Mouse (Mus musculus) embryonic facial prominence, embryonic 13.5 days (tissue): ENCODE data around the gene Shpk. TPM values are rescaled to one million over a fixed set of nuclear protein-coding genes. Genes with fewer than 3 reads are reported as not detected.

Experiments used
- ATAC-seq: fragments of 200-750 bp; cut with Nextera tagmentation; 2 replicates; pipeline ENCODE4 v1.8.0; 2017; ENCODE audit warnings: low read depth; ENCODE audit not compliant: insufficient number of reproducible peaks, insufficient read depth, low FRiP score, low TSS enrichment
- H3K27ac ChIP-seq: fragments of 300-500 bp; sonication (generic); 2 replicates; pipeline ENCODE4 v1.5.1; 2015; ENCODE audit warnings: moderate library complexity, mild to moderate bottlenecking, inconsistent platforms
- H3K27me3 ChIP-seq: fragments of 300-500 bp; sonication (generic); 2 replicates; pipeline ENCODE4 v1.6.1; 2015; ENCODE audit warnings: mild to moderate bottlenecking, inconsistent platforms
- H3K36me3 ChIP-seq: fragments of 300-500 bp; sonication (generic); 2 replicates; pipeline ENCODE4 v1.6.1; 2015; ENCODE audit warnings: mild to moderate bottlenecking, inconsistent platforms
- H3K4me1 ChIP-seq: fragments of 300-500 bp; sonication (generic); 2 replicates; pipeline ENCODE4 v1.6.1; 2015; ENCODE audit warnings: inconsistent platforms
- H3K4me2 ChIP-seq: fragments of 300-500 bp; sonication (generic); 2 replicates; pipeline ENCODE4 v1.6.1; 2015; ENCODE audit warnings: moderate library complexity, mild to moderate bottlenecking, inconsistent platforms
- H3K4me3 ChIP-seq: fragments of 300-500 bp; sonication (generic); 2 replicates; pipeline ENCODE4 v1.5.1; 2015; ENCODE audit warnings: mild to moderate bottlenecking, inconsistent platforms
- H3K9ac ChIP-seq: fragments of 300-500 bp; sonication (generic); 2 replicates; pipeline ENCODE4 v1.6.1; 2015; ENCODE audit warnings: mild to moderate bottlenecking, inconsistent platforms
- H3K9me3 ChIP-seq: fragments of 300-500 bp; sonication (generic); 2 replicates; pipeline ENCODE4 v1.6.1; 2016; ENCODE audit warnings: inconsistent platforms
- WGBS: fragments of 180-500 bp; shearing (Covaris S2); methylation state at CpG from one replicate; pipeline ENCODE4 v1.1.7; 2015; ENCODE audit warnings: mixed read lengths; 5-methylcytosine and 5-hydroxymethylcytosine counted together
- polyA plus RNA-seq: library from polyadenylated mRNA; unstranded; fragments of >200 nt; fragmentation: Nextera tagmentation; extraction: Ambion mirVana; gene quantifications from 2 replicates; pipeline ENCODE4 v1.2.1, GENCODE M21; 2015

Shpk gene
- polyA plus RNA-seq, 1 experiment from 2014 or later: 1.6 TPM

DNA sequence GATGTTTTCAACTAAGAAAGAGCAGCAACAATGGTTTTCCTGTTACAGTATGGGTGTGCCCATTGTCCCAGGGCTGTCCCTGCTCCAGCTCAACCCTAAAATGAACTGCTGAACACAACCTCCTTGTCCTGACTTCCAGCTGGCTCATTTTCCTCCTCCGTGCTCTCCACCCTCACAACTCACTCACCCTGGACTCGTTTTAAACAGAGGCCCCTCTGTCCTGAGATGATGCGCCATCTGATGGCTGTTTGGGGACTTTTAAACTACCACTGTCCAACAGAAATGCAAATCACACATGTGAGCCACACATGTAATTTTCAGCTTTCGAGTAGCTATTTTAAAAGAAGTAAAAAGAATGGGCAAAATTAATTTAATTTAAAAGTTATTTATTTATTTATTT lies 2.3 kb downstream of the Shpk start:
- ATAC-seq: no peak

DNA sequence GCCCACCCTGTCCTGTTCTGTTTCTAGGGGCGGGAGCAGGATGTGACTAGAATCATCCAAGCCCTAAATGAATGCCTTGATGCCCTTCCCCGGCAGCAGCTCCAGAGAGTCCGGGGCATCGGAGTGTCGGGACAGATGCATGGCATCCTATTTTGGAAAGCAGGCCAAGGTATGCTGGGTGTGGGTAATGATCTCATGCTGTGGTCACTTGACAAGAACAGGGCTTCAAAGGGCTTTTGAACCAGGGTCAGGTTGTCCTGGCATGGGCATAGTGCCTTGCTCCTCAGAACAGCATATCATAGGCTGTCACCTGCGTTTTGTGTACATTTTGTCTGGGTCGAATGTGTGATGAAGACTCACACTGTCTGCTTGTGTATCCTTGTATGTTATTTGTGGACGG lies 4.6 kb downstream of the Shpk start:
- Histone ChIP-seq H3K4me1 (peaks cover 7% of the 10 kb centered on the region; the same call in 1 of the 2 replicates), H3K27me3 (no peaks in the 10 kb centered on the region), H3K9ac (no peak overlapping the region), H3K27ac (no peak overlapping the region), H3K9me3 (no peaks in the 10 kb centered on the region), H3K4me3 (no peak overlapping the region), H3K36me3 (no peaks in the 10 kb centered on the region), H3K4me2 (no peak overlapping the region)
- no peak for ATAC-seq
- 85% methylated on average over 8 of the region's 8 CpGs for WGBS

More for the DNA sequence above, 2.3 kb downstream of the Shpk start:
- Histone ChIP-seq H3K27me3 (no peaks in the 10 kb centered on the region), H3K4me2 (no peak overlapping the region), H3K36me3 (no peaks in the 10 kb centered on the region), H3K9ac (no peak overlapping the region), H3K4me3 (no peak overlapping the region), H3K27ac (no peak overlapping the region), H3K9me3 (no peaks in the 10 kb centered on the region), H3K4me1 (peaks cover 20% of the 10 kb centered on the region)
- WGBS: 23% methylated on average over 4 of the region's 4 CpGs

DNA sequence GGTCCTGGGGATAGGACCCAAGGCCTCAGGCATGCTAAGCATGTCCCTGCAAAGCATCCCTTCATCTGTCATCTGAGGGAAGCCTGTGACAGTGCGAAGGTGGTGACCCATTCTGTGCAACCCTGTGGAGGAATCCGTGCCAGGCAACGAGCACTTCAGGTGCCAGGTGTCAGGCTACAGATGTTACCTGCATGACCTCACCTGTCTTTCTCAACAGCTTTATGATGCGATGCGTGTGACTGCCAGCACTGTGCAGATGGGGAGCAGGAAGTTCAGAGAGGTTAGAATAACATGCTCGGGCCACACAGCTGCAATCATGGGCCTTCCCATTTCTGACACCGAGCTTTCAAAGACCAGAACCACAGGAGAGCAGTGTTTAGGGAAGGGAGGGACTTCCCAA lies 5.9 kb downstream of the Shpk start:
- Histone ChIP-seq H3K4me2 (no peak overlapping the region), H3K9me3 (no peaks in the 10 kb centered on the region), H3K4me3 (no peak overlapping the region), H3K27ac (no peak overlapping the region), H3K36me3 (no peaks in the 10 kb centered on the region), H3K4me1 (no peaks in the 10 kb centered on the region), H3K9ac (no peak overlapping the region), H3K27me3 (no peaks in the 10 kb centered on the region)
- 65% methylated on average over 7 of the region's 7 CpGs for WGBS
- no peak for ATAC-seq

DNA sequence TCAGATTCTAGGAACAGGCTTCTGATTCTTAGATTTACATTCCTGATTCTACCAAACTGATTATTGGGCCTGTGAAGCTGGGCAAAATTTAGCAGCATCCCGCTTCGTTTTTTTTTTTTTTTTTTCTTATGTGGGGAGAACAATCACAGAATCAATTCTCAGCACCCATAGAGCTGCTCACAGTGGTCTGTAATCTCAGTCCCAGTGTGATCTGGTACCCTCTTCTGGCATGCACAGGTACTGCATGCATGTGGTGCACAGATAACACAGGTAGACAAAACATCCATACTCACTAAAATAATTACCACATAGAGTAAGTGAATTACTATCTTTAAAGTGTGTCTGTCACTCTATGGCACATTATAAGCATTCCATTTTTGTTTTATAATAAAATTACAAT lies 8.4 kb downstream of the Shpk start:
- H3K4me2 ChIP-seq: no peak overlapping the region
- H3K9me3 ChIP-seq: no peaks in the 10 kb centered on the region
- H3K36me3 ChIP-seq: no peaks in the 10 kb centered on the region
- no peak for ATAC-seq
- no peak overlapping the region for H3K9ac ChIP-seq
- no peak overlapping the region for H3K27ac ChIP-seq
- 78% methylated on average over 2 of the region's 2 CpGs for WGBS
- H3K4me1 ChIP-seq: no peaks in the 10 kb centered on the region
- no peaks in the 10 kb centered on the region for H3K27me3 ChIP-seq
- no peak overlapping the region for H3K4me3 ChIP-seq

DNA sequence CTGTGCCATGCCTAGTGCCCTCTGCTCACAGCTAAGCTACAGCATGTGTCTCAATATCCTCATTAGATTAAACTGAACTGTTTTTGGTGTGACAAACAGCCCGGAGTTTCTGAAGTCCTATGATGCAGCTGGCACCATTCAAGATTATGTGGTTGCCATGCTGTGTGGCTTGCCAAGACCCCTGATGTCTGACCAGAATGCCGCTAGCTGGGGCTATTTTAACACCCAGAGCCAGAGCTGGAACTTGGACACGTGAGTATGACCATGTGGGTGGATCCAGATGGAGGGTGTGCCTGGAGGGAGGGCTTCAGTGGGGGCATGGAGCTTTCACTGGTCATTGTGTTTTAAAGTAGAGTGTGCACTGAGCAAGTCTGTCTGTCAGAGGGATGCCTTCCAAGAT lies 14.7 kb downstream of the Shpk start:
- no peak overlapping the region for H3K4me2 ChIP-seq
- no peak overlapping the region for H3K27ac ChIP-seq
- no peaks in the 10 kb centered on the region for H3K9me3 ChIP-seq
- no peak for ATAC-seq
- no peak overlapping the region for H3K4me3 ChIP-seq
- H3K4me1 ChIP-seq: no peaks in the 10 kb centered on the region
- no peak overlapping the region for H3K9ac ChIP-seq
- WGBS: 75% methylated on average over 3 of the region's 3 CpGs
- H3K27me3 ChIP-seq: no peaks in the 10 kb centered on the region
- no peaks in the 10 kb centered on the region for H3K36me3 ChIP-seq

DNA sequence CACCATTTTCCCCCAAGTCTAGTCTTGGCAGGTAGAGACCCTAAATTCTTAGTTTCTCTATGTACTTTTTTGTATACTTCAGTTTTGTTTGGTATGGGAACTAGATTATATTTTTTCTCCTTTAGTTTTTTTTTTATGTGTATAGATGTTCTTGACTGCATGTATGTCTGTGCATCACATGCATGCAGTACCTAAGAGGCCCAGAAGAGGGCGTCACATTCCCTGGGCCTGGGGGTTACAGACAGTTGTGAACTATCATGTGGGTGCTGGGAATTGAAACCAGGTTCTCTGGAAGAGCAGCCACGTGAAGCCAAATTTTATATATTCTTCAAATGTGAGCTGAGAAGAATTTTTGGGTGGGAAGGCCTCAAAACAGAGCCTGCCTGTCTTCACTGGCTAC lies 20.4 kb downstream of the Shpk start:
- no peak overlapping the region for H3K4me2 ChIP-seq
- no peak overlapping the region for H3K4me3 ChIP-seq
- H3K9me3 ChIP-seq: no peaks in the 10 kb centered on the region
- no peaks in the 10 kb centered on the region for H3K4me1 ChIP-seq
- no peaks in the 10 kb centered on the region for H3K36me3 ChIP-seq
- H3K9ac ChIP-seq: no peak overlapping the region
- ATAC-seq: no peak
- 51% methylated on average over 2 of the region's 2 CpGs for WGBS
- no peaks in the 10 kb centered on the region for H3K27me3 ChIP-seq
- no peak overlapping the region for H3K27ac ChIP-seq

- no peaks in the 10 kb centered on the region for H3K9me3 ChIP-seq
- 84% methylated on average over 1 of the region's 1 CpGs for WGBS
- H3K4me1 ChIP-seq: no peaks in the 10 kb centered on the region
- H3K27ac ChIP-seq: no peak overlapping the region
- H3K4me3 ChIP-seq: no peak overlapping the region
- H3K9ac ChIP-seq: no peak overlapping the region
- H3K36me3 ChIP-seq: no peaks in the 10 kb centered on the region
- H3K4me2 ChIP-seq: no peak overlapping the region
- no peaks in the 10 kb centered on the region for H3K27me3 ChIP-seq
- ATAC-seq: no peak
Measured at GRCm38 (mm10) chr11:73220651-73221050, 21.4 kb downstream of the Shpk start.

- Histone ChIP-seq H3K27me3 (no peaks in the 10 kb centered on the region), H3K27ac (no peak overlapping the region), H3K4me2 (no peak overlapping the region), H3K36me3 (no peaks in the 10 kb centered on the region), H3K4me3 (no peak overlapping the region), H3K4me1 (no peaks in the 10 kb centered on the region), H3K9me3 (no peaks in the 10 kb centered on the region), H3K9ac (no peak overlapping the region)
- ATAC-seq: no peak
- 30% methylated on average over 5 of the region's 5 CpGs for WGBS
Measured at GRCm38 (mm10) chr11:73222846-73223245, 23.6 kb downstream of the Shpk start.

DNA sequence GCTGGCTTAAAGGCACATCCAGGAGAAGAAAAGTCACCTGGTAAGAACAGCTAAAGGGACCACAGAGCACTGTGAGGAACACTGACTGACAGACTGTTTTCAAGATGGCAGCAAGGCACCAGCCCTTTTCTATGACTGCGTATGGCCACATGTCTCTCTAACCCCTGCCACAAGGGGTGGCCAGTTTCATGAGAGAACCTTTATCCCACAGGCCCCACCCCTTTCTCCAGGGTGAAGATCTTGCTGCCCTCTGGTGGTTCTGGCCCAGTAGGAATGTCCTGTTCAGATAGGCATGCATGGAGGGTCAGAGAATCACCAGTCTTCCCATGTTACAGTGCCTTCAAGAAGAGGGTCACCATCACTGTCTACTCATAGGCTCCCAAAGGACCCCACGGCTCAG lies 24.7 kb downstream of the Shpk start:
- Histone ChIP-seq H3K27ac (no peak overlapping the region), H3K4me3 (no peak overlapping the region), H3K9me3 (0 out of 2 replicates have a peak, but pooled peaks cover under 1% of the 10 kb centered on the region), H3K4me1 (no peaks in the 10 kb centered on the region), H3K36me3 (no peaks in the 10 kb centered on the region), H3K27me3 (no peaks in the 10 kb centered on the region), H3K4me2 (no peak overlapping the region), H3K9ac (no peak overlapping the region)
- no peak for ATAC-seq
- WGBS: 71% methylated on average over 2 of the region's 2 CpGs

- Histone ChIP-seq H3K9me3 (0 out of 2 replicates have a peak, but pooled peaks cover 7% of the 10 kb centered on the region), H3K27ac (no peak overlapping the region), H3K4me2 (no peak overlapping the region), H3K4me3 (no peak overlapping the region), H3K27me3 (no peaks in the 10 kb centered on the region), H3K9ac (no peak overlapping the region), H3K36me3 (no peaks in the 10 kb centered on the region), H3K4me1 (no peaks in the 10 kb centered on the region)
- ATAC-seq: no peak
- 87% methylated on average over 6 of the region's 6 CpGs for WGBS
Measured at GRCm38 (mm10) chr11:73225856-73226255, 26.6 kb downstream of the Shpk start.

DNA sequence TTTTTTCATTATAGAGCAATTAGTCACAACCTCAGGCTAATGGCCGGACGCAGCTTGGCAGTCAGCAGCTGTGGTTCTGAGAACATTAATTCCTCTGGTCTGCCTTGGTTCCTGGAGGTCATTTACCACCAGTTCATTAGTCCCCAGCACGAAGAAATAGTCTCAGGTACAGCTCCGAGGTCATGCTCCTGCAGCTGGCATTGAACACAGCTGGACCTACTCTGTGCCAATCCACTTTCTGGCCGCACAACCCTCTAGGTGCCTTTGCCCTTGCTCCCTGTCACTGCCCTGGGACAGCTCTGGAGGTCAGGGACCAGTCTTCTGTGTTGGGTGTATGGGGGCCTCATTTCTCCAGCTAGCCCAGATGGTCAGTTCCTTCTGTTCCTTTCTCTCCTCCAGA lies 29.6 kb downstream of the Shpk start:
- Histone ChIP-seq H3K9me3 (0 out of 2 replicates have a peak, but pooled peaks cover 7% of the 10 kb centered on the region), H3K27ac (no peak overlapping the region), H3K27me3 (no peaks in the 10 kb centered on the region), H3K9ac (no peak overlapping the region), H3K4me3 (no peak overlapping the region), H3K4me2 (no peak overlapping the region), H3K36me3 (no peaks in the 10 kb centered on the region), H3K4me1 (no peaks in the 10 kb centered on the region)
- WGBS: 78% methylated on average over 5 of the region's 5 CpGs
- ATAC-seq: no peak

DNA sequence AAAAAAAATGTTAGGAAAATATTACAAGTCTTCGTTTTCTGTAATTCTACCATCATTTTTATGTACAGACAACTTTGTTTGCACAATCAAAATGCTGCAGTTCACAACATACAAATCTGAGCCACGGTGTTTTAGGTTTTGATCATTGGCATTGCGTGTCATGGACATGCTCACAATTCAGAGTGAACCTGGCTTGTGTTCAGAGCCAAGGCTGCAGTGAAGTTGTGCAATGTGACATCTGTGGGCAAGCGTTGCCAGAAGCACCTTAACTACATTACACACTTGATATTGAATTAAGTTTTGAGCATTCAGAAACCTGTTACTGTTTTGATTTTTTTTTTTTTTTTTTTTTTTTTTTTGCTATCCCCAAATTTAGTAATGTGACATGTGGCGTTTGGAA lies 30.8 kb downstream of the Shpk start:
- Histone ChIP-seq H3K4me1 (no peaks in the 10 kb centered on the region), H3K4me3 (no peak overlapping the region), H3K4me2 (no peak overlapping the region), H3K27ac (no peak overlapping the region), H3K27me3 (no peaks in the 10 kb centered on the region), H3K9me3 (0 out of 2 replicates have a peak, but pooled peaks cover 7% of the 10 kb centered on the region), H3K9ac (no peak overlapping the region), H3K36me3 (no peaks in the 10 kb centered on the region)
- ATAC-seq: no peak
- 76% methylated on average over 5 of the region's 5 CpGs for WGBS

GRCm38 (mm10) chr11:73232513-73232912 lies 33.3 kb downstream of the Shpk start:
- Histone ChIP-seq H3K9me3 (0 out of 2 replicates have a peak, but pooled peaks cover 7% of the 10 kb centered on the region), H3K27ac (no peak overlapping the region), H3K36me3 (no peaks in the 10 kb centered on the region), H3K27me3 (no peaks in the 10 kb centered on the region), H3K4me3 (no peak overlapping the region), H3K9ac (no peak overlapping the region), H3K4me1 (peaks cover 12% of the 10 kb centered on the region), H3K4me2 (no peak overlapping the region)
- 62% methylated on average over 2 of the region's 2 CpGs for WGBS
- ATAC-seq: no peak
